Comparison of ENCODE assay signal across 9 mouse cellular contexts in genomic region chr1:150950046-150950445, GRCm38 (mm10). TPM values are rescaled to one million over a fixed set of nuclear protein-coding genes. Genes with fewer than 3 reads are reported as not detected.
A peak's percentile ranks its signal among the peaks of the same experiment; 100 is the strongest.
DNase-seq lines count a peak whose midpoint lies in the region; ATAC-seq and TF ChIP-seq lines count a peak whose summit lies in the region.
"Had no signal": no experiment of that assay in that cellular context is flagged by ENCODE, and none has a peak within 500 bp of the region (broad histone marks: within the 10 kb centered on the region; RNA-seq: fewer than 3 reads in every experiment).

No protein-coding gene starts in this region.

- H3K27ac ChIP-seq in heart, embryonic 13.5 days (replicated peaks): peak overlapping the region; percentile 22; the same call in 1 of the 2 replicates
- H3K27ac ChIP-seq in embryonic facial prominence, embryonic 12.5 days: 0 out of 2 replicates have a peak overlapping the region, but pooled peaks have one; percentile 50
- no peak overlapping the region for H3K27ac ChIP-seq in limb, embryonic 14.5 days (replicated peaks; ENCODE audit: low read depth, low read length)

- H3K36me3 ChIP-seq in heart, embryonic 13.5 days: peaks cover 4% of the 10 kb centered on the region
- no peaks in the 10 kb centered on the region for H3K36me3 ChIP-seq in embryonic facial prominence, embryonic 12.5 days
- no peaks in the 10 kb centered on the region for H3K36me3 ChIP-seq in limb, embryonic 14.5 days (ENCODE audit: control insufficient read depth, insufficient read depth, low read length)

- H3K4me1 ChIP-seq in heart, embryonic 13.5 days: peaks cover 47% of the 10 kb centered on the region
- H3K4me1 ChIP-seq in embryonic facial prominence, embryonic 12.5 days: peaks cover 16% of the 10 kb centered on the region
- peaks cover 20% of the 10 kb centered on the region for H3K4me1 ChIP-seq in limb, embryonic 14.5 days (ENCODE audit: control insufficient read depth, insufficient read depth, low read length)

- ATAC-seq in heart, embryonic 13.5 days (ENCODE audit: extremely low read depth, insufficient number of reproducible peaks, low FRiP score, low TSS enrichment): no peak
- peak; percentile 65 for ATAC-seq in embryonic facial prominence, embryonic 12.5 days (ENCODE audit: insufficient number of reproducible peaks, insufficient read depth, low FRiP score, low TSS enrichment)
- ATAC-seq in limb, embryonic 14.5 days (ENCODE audit: low FRiP score, low read depth): peak; percentile 82
- ATAC-seq in inflammation-experienced regulatory T-cells, adult 6 months: no peak
- ATAC-seq in monocyte, adult 5-6 weeks (replicated peaks; ENCODE audit: insufficient number of reproducible peaks, low FRiP score, low TSS enrichment, poor library complexity, severe bottlenecking): no peak

- H3K4me2 ChIP-seq in heart, embryonic 13.5 days: no peak overlapping the region
- H3K4me2 ChIP-seq in embryonic facial prominence, embryonic 12.5 days (replicated peaks): no peak overlapping the region
- no peak overlapping the region for H3K4me2 ChIP-seq in limb, embryonic 14.5 days (replicated peaks; ENCODE audit: low read depth, low read length, severe bottlenecking)

- 31% methylated on average over 3 of the region's 3 CpGs for WGBS in heart, embryonic 13.5 days
- WGBS in embryonic facial prominence, embryonic 12.5 days: 10% methylated on average over 3 of the region's 3 CpGs
- 15% methylated on average over 3 of the region's 3 CpGs for WGBS in limb, embryonic 14.5 days

- no peaks in the 10 kb centered on the region for H3K9me3 ChIP-seq in heart, embryonic 13.5 days
- H3K9me3 ChIP-seq in embryonic facial prominence, embryonic 12.5 days: no peaks in the 10 kb centered on the region
- no peaks in the 10 kb centered on the region for H3K9me3 ChIP-seq in limb, embryonic 14.5 days (ENCODE audit: control insufficient read depth, low read length)

- no peak overlapping the region for H3K4me3 ChIP-seq in heart, embryonic 13.5 days
- no peak overlapping the region for H3K4me3 ChIP-seq in embryonic facial prominence, embryonic 12.5 days
- H3K4me3 ChIP-seq in limb, embryonic 14.5 days (replicated peaks; ENCODE audit: low read length): no peak overlapping the region

- no peak for DNase-seq in heart, adult 9 months (ENCODE audit: low spot score in 2 of 2)
- peak; percentile 79 for DNase-seq in Muller cell, postnatal 12 days (ENCODE audit: inconsistent ontology term)
- DNase-seq in limb, embryonic 14.5 days (ENCODE audit: low spot score): peak; percentile 70
- no peak for DNase-seq in urinary bladder, adult 2 months (ENCODE audit: low spot score)
- DNase-seq: cerebellum, adult 11-12 months had no signal

- no peaks in the 10 kb centered on the region for H3K27me3 ChIP-seq in heart, embryonic 13.5 days (replicated peaks)
- no peaks in the 10 kb centered on the region for H3K27me3 ChIP-seq in embryonic facial prominence, embryonic 12.5 days
- no peaks in the 10 kb centered on the region for H3K27me3 ChIP-seq in limb, embryonic 14.5 days (ENCODE audit: control insufficient read depth, insufficient read depth, low read length)

- no peak overlapping the region for H3K9ac ChIP-seq in heart, embryonic 13.5 days
- no peak overlapping the region for H3K9ac ChIP-seq in embryonic facial prominence, embryonic 12.5 days
- H3K9ac ChIP-seq in limb, embryonic 14.5 days (ENCODE audit: low read depth, low read length, severe bottlenecking): no peak overlapping the region

- no peak for TF ChIP-seq POLR2A in limb, embryonic 14.5 days (IDR thresholded peaks at IDR 0.05; ENCODE audit: borderline replicate concordance, extremely low read depth, insufficient read depth, insufficient read length)

RNA-seq across cellular contexts. Expression of gene Hmcn1, which starts 43.2 kb away (rescaled TPM):
- polyA plus RNA-seq in heart, embryonic 13.5 days (2015; fragmentation: Nextera tagmentation; extraction: Ambion mirVana): 18.7 and 19.0 TPM in 2 replicates
- 30.1 and 35.9 TPM in 2 replicates for polyA plus RNA-seq in embryonic facial prominence, embryonic 12.5 days (2016; fragmentation: Nextera tagmentation; extraction: Ambion mirVana)
- 73.5 and 80.4 TPM in 2 replicates for polyA plus RNA-seq in limb, embryonic 14.5 days (2012; rRNA removed)
- 35.3 and 43.2 TPM in 2 replicates for polyA plus RNA-seq in limb, embryonic 14.5 days (2014; fragmentation: Nextera tagmentation; extraction: Ambion mirVana)
- polyA plus RNA-seq in inflammation-experienced regulatory T-cells, adult 6 months (2017; shearing (Covaris generic)): under 1 TPM in 2 of 3 experiments, not detected in 1; 0.13 to 0.29 TPM
- not detected in 3 replicates for total RNA-seq in monocyte, adult 5-6 weeks (2017)
- polyA plus RNA-seq in urinary bladder, adult 2 months (2012; rRNA removed): 10.2 and 11.1 TPM in 2 replicates

Comparison
In these comparisons a context has a peak if more than half of its experiments do, and no peak if none do; other contexts are left out.
1. ATAC-seq: peak in embryonic facial prominence, embryonic 12.5 days (single experiment) and limb, embryonic 14.5 days (single experiment); none in heart, embryonic 13.5 days (single experiment), inflammation-experienced regulatory T-cells, adult 6 months (single experiment) and monocyte, adult 5-6 weeks (single experiment).
2. DNase-seq: peak in Muller cell, postnatal 12 days (single experiment) and limb, embryonic 14.5 days (single experiment); none in heart, adult 9 months (0 of 2) and urinary bladder, adult 2 months (single experiment).